Mouse (Mus musculus): ENCODE data around the gene Gm12258. TPM values are rescaled to one million over a fixed set of nuclear protein-coding genes. Genes with fewer than 3 reads are reported as not detected.

The Gm12258 gene
- polyA plus RNA-seq, 1 experiment = 1.4 TPM

DNA sequence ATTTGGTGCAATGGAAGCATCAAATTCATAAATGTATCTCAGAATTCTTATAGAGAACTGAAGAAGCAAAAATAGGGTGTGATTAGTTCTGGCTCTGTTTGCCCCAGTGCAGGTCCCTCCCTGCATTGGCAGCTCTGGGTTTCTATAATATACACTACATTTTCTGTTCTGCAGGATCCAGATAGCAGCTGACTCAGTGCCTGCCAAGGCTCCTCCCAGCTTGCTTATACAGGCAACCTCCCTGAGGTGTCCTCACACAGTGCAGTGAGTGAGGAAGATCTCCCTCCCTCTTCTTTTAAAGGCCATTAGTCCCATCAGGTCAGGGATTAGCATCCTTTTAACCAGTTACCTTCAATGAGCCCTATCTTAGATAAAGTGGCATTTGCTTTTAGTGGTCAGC is 54.1 kb downstream of the Gm12258 start:
- Histone ChIP-seq H3K4me1 (ENCODE audit: control insufficient read depth, insufficient read depth, low read length) (peaks cover 7% of the 10 kb centered on the region), H3K27ac (ENCODE audit: control insufficient read depth, insufficient read depth, low read depth, low read length) (no peak overlapping the region), H3K27me3 (ENCODE audit: control insufficient read depth, insufficient read depth, low read length) (no peaks in the 10 kb centered on the region), H3K36me3 (ENCODE audit: control insufficient read depth, insufficient read depth, low read length) (peaks cover 4% of the 10 kb centered on the region), H3K4me3 (ENCODE audit: control insufficient read depth, low read depth, low read length) (no peak overlapping the region)
- no peak for TF ChIP-seq POLR2A (IDR thresholded peaks at IDR 0.05; ENCODE audit: control insufficient read depth, low read depth, low read length)
- no peak for TF ChIP-seq CTCF (IDR thresholded peaks at IDR 0.05; ENCODE audit: control insufficient read depth, insufficient read depth, insufficient replicate concordance, low read depth, low read length)

DNA sequence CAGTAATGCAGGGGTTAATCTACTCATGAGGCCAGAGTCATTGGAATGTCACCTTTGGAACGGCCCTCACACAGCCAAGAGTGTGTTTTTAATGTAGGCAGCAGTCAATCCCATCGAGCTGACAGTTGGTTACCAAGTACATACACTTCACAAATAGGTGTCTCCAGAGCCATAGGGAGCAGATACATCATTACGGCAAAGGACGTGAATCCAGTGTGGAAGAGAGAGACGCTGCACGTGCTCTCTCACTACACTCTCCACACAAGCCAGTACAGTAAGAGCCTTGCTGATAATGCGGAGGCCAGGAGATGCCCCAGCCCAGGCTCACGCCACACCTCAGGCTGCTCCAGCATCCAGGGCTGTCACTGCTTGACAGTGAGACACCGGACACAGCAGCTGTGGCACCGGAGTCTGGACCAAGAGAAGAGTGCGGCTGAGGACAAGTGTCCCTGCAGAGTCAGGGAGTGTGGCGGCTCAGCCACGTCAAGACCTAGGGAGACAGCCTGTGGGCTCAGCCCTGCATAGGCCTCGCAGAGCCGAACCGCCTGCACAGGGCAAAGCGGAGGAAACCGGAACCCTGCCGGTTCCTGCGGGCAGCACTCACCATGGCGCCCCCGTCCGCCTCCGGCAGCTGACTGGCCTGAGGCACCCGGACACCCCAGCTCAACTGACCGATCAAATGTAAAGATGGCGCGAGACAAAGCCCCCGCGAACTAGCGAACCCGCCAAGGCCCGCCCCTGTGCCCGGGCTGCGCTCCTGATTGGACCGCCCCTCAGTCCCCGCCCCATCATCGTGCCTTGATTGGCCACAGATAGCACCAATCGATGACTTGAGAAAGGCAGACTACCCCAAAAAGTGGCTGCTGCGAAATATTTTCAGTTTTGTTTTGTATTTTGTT is 56.8 kb downstream of the Gm12258 start, which contains the start of gene Zfp39:
Gene Zfp39, minus strand, starts transcription at position 715 of the 899 bp plus-strand sequence.
- peak within 1 kb of the TSS; percentile 89 for H3K4me3 ChIP-seq (ENCODE audit: control insufficient read depth, low read depth, low read length)
- H3K27ac ChIP-seq (ENCODE audit: control insufficient read depth, insufficient read depth, low read depth, low read length) = peak within 1 kb of the TSS; percentile 93
- H3K4me1 ChIP-seq (ENCODE audit: control insufficient read depth, insufficient read depth, low read length) = peaks cover 7% of the 10 kb centered on the region
- no peak for TF ChIP-seq CTCF (IDR thresholded peaks at IDR 0.05; ENCODE audit: control insufficient read depth, insufficient read depth, insufficient replicate concordance, low read depth, low read length)
- peak; percentile 82 for TF ChIP-seq POLR2A (IDR thresholded peaks at IDR 0.05; ENCODE audit: control insufficient read depth, low read depth, low read length)
- H3K27me3 ChIP-seq (ENCODE audit: control insufficient read depth, insufficient read depth, low read length) = no peaks in the 10 kb centered on the region
- H3K36me3 ChIP-seq (ENCODE audit: control insufficient read depth, insufficient read depth, low read length) = peaks cover 2% of the 10 kb centered on the region

DNA sequence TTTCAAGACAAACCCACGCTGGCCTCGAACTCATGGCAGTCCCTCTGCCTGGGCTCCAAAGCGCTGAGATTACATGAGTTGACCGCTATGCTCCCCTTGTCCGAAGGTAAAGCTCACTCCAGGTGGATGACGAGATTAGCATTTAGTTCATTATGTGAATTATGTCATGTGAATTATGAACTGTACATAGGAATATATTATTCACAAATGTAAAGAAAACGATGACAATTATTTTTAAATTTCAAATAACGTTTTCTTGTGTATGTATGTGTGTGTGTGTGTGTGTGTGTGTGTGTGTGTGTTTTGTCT is 57.4 kb downstream of the Gm12258 start:
- no peak for TF ChIP-seq POLR2A (IDR thresholded peaks at IDR 0.05; ENCODE audit: control insufficient read depth, low read depth, low read length)
- no peak for TF ChIP-seq CTCF (IDR thresholded peaks at IDR 0.05; ENCODE audit: control insufficient read depth, insufficient read depth, insufficient replicate concordance, low read depth, low read length)
- Histone ChIP-seq H3K36me3 (ENCODE audit: control insufficient read depth, insufficient read depth, low read length) (peaks cover 2% of the 10 kb centered on the region), H3K27me3 (ENCODE audit: control insufficient read depth, insufficient read depth, low read length) (no peaks in the 10 kb centered on the region), H3K27ac (ENCODE audit: control insufficient read depth, insufficient read depth, low read depth, low read length) (peak overlapping the region; percentile 56; the same call in 1 of the 2 replicates), H3K4me3 (ENCODE audit: control insufficient read depth, low read depth, low read length) (peak overlapping the region; percentile 89), H3K4me1 (ENCODE audit: control insufficient read depth, insufficient read depth, low read length) (peaks cover 7% of the 10 kb centered on the region)

DNA sequence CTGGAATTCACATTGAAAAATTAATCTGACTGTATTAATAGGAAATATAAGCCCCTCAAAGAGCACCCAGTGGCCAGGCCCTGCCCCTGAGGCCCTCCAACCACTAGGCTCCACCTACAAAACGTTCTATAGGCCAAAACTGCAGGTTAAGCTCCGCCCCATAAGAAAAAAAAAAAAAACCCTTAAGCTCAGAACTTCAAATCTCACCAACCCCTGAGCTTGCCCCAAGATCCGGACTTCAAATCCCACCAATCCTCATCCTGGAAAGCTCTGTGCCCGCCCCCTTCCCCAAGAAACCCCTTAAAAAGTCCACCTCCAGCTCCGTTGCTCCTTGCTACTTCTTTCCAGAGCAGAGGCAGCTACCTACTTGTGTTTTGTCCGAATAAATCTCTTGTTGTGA is 57.9 kb downstream of the Gm12258 start:
- H3K36me3 ChIP-seq (ENCODE audit: control insufficient read depth, insufficient read depth, low read length) = peaks cover 2% of the 10 kb centered on the region
- no peaks in the 10 kb centered on the region for H3K27me3 ChIP-seq (ENCODE audit: control insufficient read depth, insufficient read depth, low read length)
- TF ChIP-seq POLR2A (IDR thresholded peaks at IDR 0.05; ENCODE audit: control insufficient read depth, low read depth, low read length) = 0 out of 2 replicates have a peak, but pooled peaks have one; percentile 19
- TF ChIP-seq CTCF (IDR thresholded peaks at IDR 0.05; ENCODE audit: control insufficient read depth, insufficient read depth, insufficient replicate concordance, low read depth, low read length) = no peak
- peak overlapping the region; percentile 75 for H3K4me3 ChIP-seq (ENCODE audit: control insufficient read depth, low read depth, low read length)
- peaks cover 7% of the 10 kb centered on the region for H3K4me1 ChIP-seq (ENCODE audit: control insufficient read depth, insufficient read depth, low read length)
- H3K27ac ChIP-seq (ENCODE audit: control insufficient read depth, insufficient read depth, low read depth, low read length) = peak overlapping the region; percentile 81

Other genes starting within 250 kb of the Gm12258 start
- not detected in 2 replicates for gene 2210407C18Rik, start 231.1 kb upstream of the Gm12258 start, polyA plus RNA-seq (2012; rRNA removed)
- 0.57 and 2.2 TPM in 2 replicates for gene Olfr323, start 216.7 kb upstream of the Gm12258 start, polyA plus RNA-seq (2012; rRNA removed)
- gene Trim58, start 206.7 kb upstream of the Gm12258 start, polyA plus RNA-seq (2012; rRNA removed) = not detected in 2 replicates
- gene Olfr322, start 188.4 kb upstream of the Gm12258 start, polyA plus RNA-seq (2012; rRNA removed) = not detected in 2 replicates
- gene Olfr320, start 166.1 kb upstream of the Gm12258 start, polyA plus RNA-seq (2012; rRNA removed) = not detected in 2 replicates
- not detected in 2 replicates for gene Olfr319, start 148.0 kb upstream of the Gm12258 start, polyA plus RNA-seq (2012; rRNA removed)
- 0.35 TPM in 1 of 2 replicates, not detected in the other for gene Olfr318, start 123.1 kb upstream of the Gm12258 start, polyA plus RNA-seq (2012; rRNA removed)
- gene Olfr317, start 107.9 kb upstream of the Gm12258 start, polyA plus RNA-seq (2012; rRNA removed) = 0.16 and 0.96 TPM in 2 replicates
- gene Olfr316, start 94.4 kb upstream of the Gm12258 start, polyA plus RNA-seq (2012; rRNA removed) = 0.29 and 3.1 TPM in 2 replicates
- not detected in 2 replicates for gene Olfr315, start 74.0 kb upstream of the Gm12258 start, polyA plus RNA-seq (2012; rRNA removed)
- gene Olfr314, start 64.2 kb upstream of the Gm12258 start, polyA plus RNA-seq (2012; rRNA removed) = not detected in 2 replicates
- gene Fam183b, start 45.2 kb upstream of the Gm12258 start, polyA plus RNA-seq (2012; rRNA removed) = 142 and 144 TPM in 2 replicates
- 0.09 and 0.42 TPM in 2 replicates for gene Olfr313, start 32.2 kb upstream of the Gm12258 start, polyA plus RNA-seq (2012; rRNA removed)
- gene Olfr312, start 17.9 kb upstream of the Gm12258 start, polyA plus RNA-seq (2012; rRNA removed) = 0.02 and 0.06 TPM in 2 replicates
- gene Olfr311, start 7.9 kb upstream of the Gm12258 start, polyA plus RNA-seq (2012; rRNA removed) = not detected in 2 replicates
- gene 2810021J22Rik, start 20.1 kb downstream of the Gm12258 start, polyA plus RNA-seq (2012; rRNA removed) = 3.1 and 9.7 TPM in 2 replicates
- gene Zfp39, start 57.1 kb downstream of the Gm12258 start, polyA plus RNA-seq (2012; rRNA removed) = 23.7 and 35.2 TPM in 2 replicates
- 6.8 and 10.1 TPM in 2 replicates for gene Btnl10, start 70.8 kb downstream of the Gm12258 start, polyA plus RNA-seq (2012; rRNA removed)
- 215 and 247 TPM in 2 replicates for gene Rnf187, start 91.8 kb downstream of the Gm12258 start, polyA plus RNA-seq (2012; rRNA removed)
- gene Hist3h2ba, start 101.8 kb downstream of the Gm12258 start, polyA plus RNA-seq (2012; rRNA removed) = 8.7 and 8.9 TPM in 2 replicates
- 6.4 and 6.5 TPM in 2 replicates for gene Hist3h2a, start 107.5 kb downstream of the Gm12258 start, polyA plus RNA-seq (2012; rRNA removed)
- 166 and 167 TPM in 2 replicates for gene Trim17, start 107.5 kb downstream of the Gm12258 start, polyA plus RNA-seq (2012; rRNA removed)
- gene Trim11, start 130.9 kb downstream of the Gm12258 start, polyA plus RNA-seq (2012; rRNA removed) = 44.1 and 48.9 TPM in 2 replicates